Comparison of ENCODE assay signal across 15 mouse cellular contexts in the genomic region with DNA sequence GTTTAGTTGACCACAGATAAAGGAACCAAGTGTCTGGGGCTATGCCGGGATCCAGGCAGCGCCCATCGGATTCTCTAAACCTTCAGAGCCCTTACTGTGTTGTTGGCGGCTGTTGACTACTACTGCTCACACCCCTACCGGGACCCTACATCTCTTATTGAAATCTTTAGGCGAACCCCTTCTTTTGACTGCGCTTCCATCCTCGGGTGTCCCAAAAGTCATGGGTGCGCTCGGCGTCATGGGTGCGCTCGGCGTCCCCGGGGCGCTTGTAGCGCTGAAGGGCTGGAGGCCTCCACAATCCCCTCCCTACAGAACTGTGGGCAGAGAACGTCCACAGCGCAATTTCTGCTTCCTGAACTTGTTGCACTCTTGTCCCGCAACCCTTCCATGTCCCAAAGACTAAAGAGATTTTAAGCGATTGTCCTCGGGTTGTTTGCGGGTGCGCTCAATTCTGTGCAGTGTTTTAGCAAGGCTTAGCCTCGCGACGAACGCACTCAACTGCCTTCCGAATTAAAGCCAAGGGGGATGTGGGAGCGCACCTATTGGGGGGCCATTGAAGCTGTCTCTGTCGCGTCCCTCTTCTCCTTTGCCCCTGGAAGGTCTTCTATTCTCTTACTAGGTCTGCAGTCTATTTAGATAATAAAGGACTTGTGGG. TPM values are rescaled to one million over a fixed set of nuclear protein-coding genes. Genes with fewer than 3 reads are reported as not detected.
A peak's percentile ranks its signal among the peaks of the same experiment; 100 is the strongest.
DNase-seq lines count a peak whose midpoint lies in the region; ATAC-seq and TF ChIP-seq lines count a peak whose summit lies in the region.
"Had no signal": no experiment of that assay in that cellular context is flagged by ENCODE, and none has a peak within 500 bp of the region (broad histone marks: within the 10 kb centered on the region; RNA-seq: fewer than 3 reads in every experiment).

No protein-coding gene starts in this region.

- no peak for TF ChIP-seq CTCF in stomach, postnatal 0 days (IDR thresholded peaks at IDR 0.05; ENCODE audit: low read depth)

- H3K36me3 ChIP-seq in hindbrain, embryonic 10.5 days: no peaks in the 10 kb centered on the region
- H3K36me3 ChIP-seq in hindbrain, embryonic 12.5 days: no peaks in the 10 kb centered on the region
- no peaks in the 10 kb centered on the region for H3K36me3 ChIP-seq in limb, embryonic 12.5 days
- H3K36me3 ChIP-seq in stomach, postnatal 0 days (ENCODE audit: control insufficient read depth, insufficient read depth, low read length): no peaks in the 10 kb centered on the region
- H3K36me3 ChIP-seq: G1E had no signal

- peak overlapping the region; percentile 28; the same call in 1 of the 2 replicates for H3K4me3 ChIP-seq in hindbrain, embryonic 10.5 days
- H3K4me3 ChIP-seq in hindbrain, embryonic 12.5 days: no peak overlapping the region
- H3K4me3 ChIP-seq in limb, embryonic 12.5 days (replicated peaks): peak overlapping the region; percentile 27; the same call in 1 of the 2 replicates
- no peak overlapping the region for H3K4me3 ChIP-seq in stomach, postnatal 0 days (ENCODE audit: low read depth, low read length)

- no peak overlapping the region for H3K4me2 ChIP-seq in hindbrain, embryonic 12.5 days (replicated peaks)
- 0 out of 2 replicates have a peak overlapping the region, but pooled peaks have one; percentile 45 for H3K4me2 ChIP-seq in limb, embryonic 12.5 days
- no peak overlapping the region for H3K4me2 ChIP-seq in stomach, postnatal 0 days (replicated peaks; ENCODE audit: low read depth)

- no peaks in the 10 kb centered on the region for H3K9me3 ChIP-seq in hindbrain, embryonic 10.5 days
- no peaks in the 10 kb centered on the region for H3K9me3 ChIP-seq in hindbrain, embryonic 12.5 days (replicated peaks)
- H3K9me3 ChIP-seq in limb, embryonic 12.5 days: no peaks in the 10 kb centered on the region
- H3K9me3 ChIP-seq in stomach, postnatal 0 days (ENCODE audit: control insufficient read depth, low read length): no peaks in the 10 kb centered on the region
- H3K9me3 ChIP-seq: G1E had no signal

- WGBS in hindbrain, embryonic 10.5 days: under 1% methylated on average over 32 of the region's 32 CpGs
- 3% methylated on average over 32 of the region's 32 CpGs for WGBS in hindbrain, embryonic 12.5 days
- under 1% methylated on average over 32 of the region's 32 CpGs for WGBS in limb, embryonic 12.5 days
- WGBS in stomach, postnatal 0 days: 3% methylated on average over 32 of the region's 32 CpGs

- no peak for TF ChIP-seq EP300 in stomach, postnatal 0 days (optimal IDR thresholded peaks at IDR 0.05)

- no peak overlapping the region for H3K27ac ChIP-seq in hindbrain, embryonic 10.5 days
- no peak overlapping the region for H3K27ac ChIP-seq in hindbrain, embryonic 12.5 days
- H3K27ac ChIP-seq in limb, embryonic 12.5 days: no peak overlapping the region
- H3K27ac ChIP-seq in stomach, postnatal 0 days (replicated peaks): no peak overlapping the region
- H3K27ac ChIP-seq: liver, embryonic 14.5 days had no signal

- no peak overlapping the region for H3K9ac ChIP-seq in hindbrain, embryonic 12.5 days
- H3K9ac ChIP-seq in limb, embryonic 12.5 days (replicated peaks): no peak overlapping the region
- no peak overlapping the region for H3K9ac ChIP-seq in stomach, postnatal 0 days (ENCODE audit: low read length)
- H3K9ac ChIP-seq: liver, embryonic 14.5 days had no signal

- DNase-seq in embryo, embryonic 10.5 days (ENCODE audit: low spot score): peak; percentile 47
- no peak for DNase-seq in embryo, embryonic 11 days
- peak; percentile 46 for DNase-seq in hindbrain, embryonic 10.5 days (ENCODE audit: low spot score)
- DNase-seq in R1 (ENCODE audit: low read depth, low spot score): peak; percentile 41
- no peak for DNase-seq in lung, postnatal 36 days
- DNase-seq in stomach, postnatal 0 days (ENCODE audit: low spot score): no peak
- DNase-seq: adrenal gland, postnatal 36 days; cerebellum, adult 11 months; right cerebral cortex, postnatal 14 days; thymus, postnatal 14 days had no signal

- ATAC-seq in hindbrain, embryonic 12.5 days (ENCODE audit: low FRiP score): no peak
- no peak for ATAC-seq in limb, embryonic 12.5 days (ENCODE audit: insufficient number of reproducible peaks, insufficient read depth, low FRiP score, low TSS enrichment, low read depth)
- ATAC-seq in stomach, postnatal 0 days (ENCODE audit: low FRiP score, low TSS enrichment): no peak

- H3K4me1 ChIP-seq in hindbrain, embryonic 10.5 days (replicated peaks): peaks cover 24% of the 10 kb centered on the region
- peaks cover 8% of the 10 kb centered on the region; the same call in 1 of the 2 replicates for H3K4me1 ChIP-seq in hindbrain, embryonic 12.5 days
- peaks cover 14% of the 10 kb centered on the region for H3K4me1 ChIP-seq in limb, embryonic 12.5 days (replicated peaks)
- H3K4me1 ChIP-seq in stomach, postnatal 0 days (replicated peaks; ENCODE audit: control insufficient read depth, insufficient read depth): no peaks in the 10 kb centered on the region

- H3K27me3 ChIP-seq in hindbrain, embryonic 10.5 days (ENCODE audit: insufficient read depth, poor library complexity, severe bottlenecking): peaks cover 100% of the 10 kb centered on the region
- H3K27me3 ChIP-seq in hindbrain, embryonic 12.5 days: peaks cover 98% of the 10 kb centered on the region
- peaks cover 92% of the 10 kb centered on the region for H3K27me3 ChIP-seq in limb, embryonic 12.5 days
- H3K27me3 ChIP-seq in stomach, postnatal 0 days (ENCODE audit: control insufficient read depth, insufficient read depth, low read length): peaks cover 31% of the 10 kb centered on the region

RNA-seq across cellular contexts. Expression of a gene that starts 4.5 kb away (rescaled TPM):
- polyA plus RNA-seq in hindbrain, embryonic 10.5 days (2016; fragmentation: Nextera tagmentation; extraction: Ambion mirVana): 0.12 TPM in 1 of 2 replicates, not detected in the other
- polyA plus RNA-seq in hindbrain, embryonic 12.5 days (2016; fragmentation: Nextera tagmentation; extraction: Ambion mirVana): not detected in 2 replicates
- not detected in 2 replicates for polyA plus RNA-seq in limb, embryonic 12.5 days (2016; fragmentation: Nextera tagmentation; extraction: Ambion mirVana)
- polyA plus RNA-seq in stomach, postnatal 0 days (2015; fragmentation: Nextera tagmentation; extraction: Ambion mirVana): 0.04 TPM in 1 of 2 replicates, not detected in the other
- polyA plus RNA-seq: G1E; gonadal fat pad, adult 2 months had no signal

Comparison
In these comparisons a context has a peak if more than half of its experiments do, and no peak if none do; other contexts are left out.
1. DNase-seq: peak in embryo, embryonic 10.5 days (single experiment), hindbrain, embryonic 10.5 days (single experiment) and R1 (single experiment); none in embryo, embryonic 11 days (single experiment), lung, postnatal 36 days (single experiment) and stomach, postnatal 0 days (single experiment).
2. H3K4me3 ChIP-seq: peak in hindbrain, embryonic 10.5 days (single experiment) and limb, embryonic 12.5 days (single experiment); none in hindbrain, embryonic 12.5 days (single experiment) and stomach, postnatal 0 days (single experiment).